Mouse (Mus musculus) gastrocnemius, postnatal 25 days (tissue): ENCODE results near the gene Hes7. TPM values are rescaled to one million over a fixed set of nuclear protein-coding genes. Genes with fewer than 3 reads are reported as not detected.

ENCODE experiments used
- DNase-seq: peaks from one replicate; pipeline ENCODE4 v3.0.0; 2022
- total RNA-seq, 2 experiments: library from RNA; stranded (reverse); gene quantifications; 1 replicate in 1 of 2; 2 replicates in 1 of 2; pipeline ENCODE4 v1.2.3; 2021

The Hes7 gene
- total RNA-seq, 2 experiments from 2014 or later = not detected

DNA sequence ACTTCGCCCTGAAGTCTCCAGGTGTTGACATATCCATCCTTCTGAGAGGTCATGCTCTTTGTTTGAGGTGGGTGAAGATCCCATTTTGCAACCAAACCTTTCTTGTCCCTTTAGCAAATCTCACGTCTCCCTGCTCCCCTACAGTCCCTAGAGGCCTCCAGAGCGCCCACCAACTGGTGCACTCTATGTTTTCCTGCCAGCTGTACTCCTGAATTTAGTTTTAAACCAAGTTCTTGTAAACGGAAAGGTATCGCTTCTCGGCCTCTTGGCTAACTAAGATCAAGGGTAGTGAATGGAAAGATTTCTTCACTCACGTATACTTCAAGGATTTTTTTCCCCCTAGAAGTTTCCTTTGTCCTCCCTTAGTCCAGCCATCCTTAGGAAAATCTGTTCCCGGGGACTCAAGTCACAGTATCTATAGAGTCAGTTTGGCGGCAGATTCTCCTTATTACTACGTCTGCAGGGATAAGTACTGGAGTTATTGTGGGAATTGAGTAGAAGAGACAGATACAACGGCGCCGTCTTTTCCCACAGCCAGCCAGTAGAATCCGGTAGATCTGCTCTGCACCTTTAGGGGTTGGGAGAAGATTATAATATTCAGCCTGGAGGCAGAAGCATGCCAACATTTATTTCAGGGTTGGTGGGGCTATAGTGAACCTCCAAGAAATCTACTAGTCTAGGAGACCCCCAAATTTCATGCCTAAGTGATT is 603 bp upstream of the Hes7 start:
- DNase-seq = no peak

GRCm38 (mm10) chr11:69121001-69121740 is 967 bp downstream of the Hes7 start:
- no peak for DNase-seq

- DNase-seq = no peak
These were observed 1.6 kb downstream of the Hes7 start for GRCm38 (mm10) chr11:69121741-69122335.

DNA sequence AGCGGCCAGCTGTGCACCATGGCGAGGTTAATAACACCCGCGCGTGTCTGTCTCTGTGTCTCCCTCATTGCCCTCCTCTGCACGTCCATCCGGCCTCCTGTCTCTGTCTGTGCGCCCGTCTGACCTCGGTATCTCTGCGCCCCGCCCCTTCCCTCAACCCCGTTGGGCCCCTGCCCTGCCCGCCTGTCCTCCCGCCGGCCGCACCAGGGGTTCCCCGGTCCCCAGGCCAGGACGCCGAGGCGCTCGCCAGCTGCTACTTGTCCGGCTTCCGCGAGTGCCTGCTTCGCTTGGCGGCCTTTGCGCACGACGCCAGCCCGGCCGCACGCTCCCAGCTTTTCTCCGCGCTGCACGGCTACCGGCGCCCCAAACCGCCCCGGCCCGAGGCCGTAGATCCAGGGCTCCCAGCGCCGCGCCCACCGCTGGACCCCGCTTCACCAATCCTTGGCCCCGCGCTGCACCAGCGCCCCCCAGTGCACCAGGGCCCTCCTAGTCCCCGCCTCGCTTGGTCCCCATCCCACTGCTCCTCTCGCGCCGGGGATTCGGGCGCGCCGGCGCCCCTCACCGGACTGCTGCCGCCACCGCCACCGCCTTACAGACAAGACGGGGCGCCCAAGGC is 2.2 kb downstream of the Hes7 start, which contains the start of gene 9130213A22Rik:
9130213A22Rik (minus strand) TSS at position 254 of the 616 bp plus-strand sequence.
- peak; percentile 89 for DNase-seq

- DNase-seq = peak; percentile 85
These were observed 3.0 kb downstream of the Hes7 start for GRCm38 (mm10) chr11:69123056-69123692.

DNA sequence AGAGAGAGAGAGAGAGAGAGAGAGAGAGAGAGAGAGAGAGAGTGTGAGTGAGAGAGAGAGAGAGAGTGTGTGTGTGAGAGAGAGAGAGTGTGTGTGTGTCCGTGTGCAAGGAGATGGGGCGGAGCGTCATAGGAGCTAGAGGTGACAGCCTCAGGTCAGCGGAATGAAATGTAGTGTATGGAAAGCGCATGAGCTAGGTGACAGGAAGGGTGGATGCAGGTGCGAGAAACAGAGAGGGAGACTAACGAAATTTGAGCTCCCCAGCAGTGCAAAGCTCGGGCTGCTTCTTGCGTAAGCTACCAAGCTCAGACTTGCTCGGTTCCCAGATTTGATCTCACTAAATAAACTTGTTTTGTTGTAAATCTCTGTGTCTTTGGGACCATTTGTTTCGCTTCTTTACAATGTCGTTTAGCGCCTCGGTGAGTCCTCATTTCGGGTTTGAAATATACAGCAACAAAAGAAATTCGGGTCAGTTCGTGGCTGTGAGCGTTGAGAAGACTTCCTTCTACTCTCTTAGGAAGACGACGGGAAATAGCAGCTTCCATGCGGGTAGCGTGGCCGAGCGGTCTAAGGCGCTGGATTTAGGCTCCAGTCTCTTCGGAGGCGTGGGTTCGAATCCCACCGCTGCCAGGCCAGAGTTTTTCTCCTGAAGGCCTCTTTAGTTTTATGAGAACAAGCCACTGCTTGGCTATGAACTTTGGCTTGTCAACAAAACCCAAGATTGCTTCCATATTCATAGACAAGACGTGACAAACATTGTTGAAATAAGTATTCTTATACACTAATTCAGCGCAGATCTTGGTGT is 3.7 kb downstream of the Hes7 start:
- DNase-seq = peak; percentile 86

DNA sequence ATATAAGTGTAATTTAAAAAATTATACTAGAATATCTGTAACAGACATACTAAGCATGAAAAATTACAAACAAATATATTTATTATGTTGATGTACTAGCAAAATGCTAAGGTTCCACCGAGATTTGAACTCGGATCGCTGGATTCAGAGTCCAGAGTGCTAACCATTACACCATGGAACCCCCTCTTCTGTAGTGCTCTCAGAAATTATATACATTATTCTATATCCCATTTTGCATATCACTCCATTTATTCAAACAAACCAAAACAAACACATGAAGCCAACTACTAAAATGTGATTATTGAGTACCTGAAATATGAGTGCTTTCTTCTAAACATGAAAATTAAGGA is 4.3 kb downstream of the Hes7 start:
- no peak for DNase-seq

GRCm38 (mm10) chr11:69125041-69125851 is 5.0 kb downstream of the Hes7 start:
- DNase-seq = peak; percentile 77

DNA sequence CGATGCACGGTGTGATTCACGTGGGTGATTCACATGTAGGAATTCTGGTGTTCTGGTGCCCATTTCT is 5.5 kb downstream of the Hes7 start, which contains the start of gene Aloxe3:
Aloxe3 (plus strand) TSS at position 45 of the 67 bp plus-strand sequence.
- DNase-seq = no peak

DNA sequence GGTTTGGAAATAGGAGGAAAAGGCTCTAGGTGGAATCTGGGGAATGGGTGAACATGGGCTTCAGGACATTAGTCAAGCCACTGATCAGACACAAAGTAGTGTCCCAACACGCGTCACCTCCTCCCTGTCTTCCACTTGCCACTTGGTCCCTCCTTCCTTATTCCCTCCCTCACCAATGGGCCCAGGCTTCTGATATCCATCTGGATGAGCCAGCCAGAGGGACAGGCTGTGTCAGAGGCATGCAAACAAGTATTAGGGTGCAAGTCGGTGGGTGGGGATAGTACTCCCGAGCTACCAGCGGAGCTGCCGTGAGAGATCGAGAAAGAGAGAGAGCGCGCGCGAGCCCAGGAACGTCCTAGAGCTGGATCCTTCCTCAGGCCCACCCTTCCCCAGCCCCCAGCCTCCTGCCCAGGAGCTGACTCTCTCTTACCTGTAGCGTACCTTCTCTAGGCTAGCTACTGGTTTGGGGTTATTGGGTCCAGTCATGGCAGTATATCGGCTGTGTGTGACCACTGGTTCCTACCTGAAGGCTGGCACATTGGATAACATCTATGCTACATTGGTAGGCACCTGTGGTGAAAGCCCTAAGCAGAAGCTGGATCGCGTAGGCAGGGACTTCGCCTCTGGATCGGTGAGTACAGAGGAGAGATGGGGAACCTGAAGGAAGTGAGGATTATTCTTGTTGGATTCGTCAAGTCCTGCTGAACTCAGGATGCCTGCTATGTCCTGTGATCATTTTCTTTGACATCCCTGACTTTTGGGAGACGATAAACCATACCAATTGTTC is 5.9 kb downstream of the Hes7 start:
- DNase-seq = peak; percentile 25

- no peak for DNase-seq
These were observed 6.5 kb downstream of the Hes7 start for GRCm38 (mm10) chr11:69126706-69127095.

DNA sequence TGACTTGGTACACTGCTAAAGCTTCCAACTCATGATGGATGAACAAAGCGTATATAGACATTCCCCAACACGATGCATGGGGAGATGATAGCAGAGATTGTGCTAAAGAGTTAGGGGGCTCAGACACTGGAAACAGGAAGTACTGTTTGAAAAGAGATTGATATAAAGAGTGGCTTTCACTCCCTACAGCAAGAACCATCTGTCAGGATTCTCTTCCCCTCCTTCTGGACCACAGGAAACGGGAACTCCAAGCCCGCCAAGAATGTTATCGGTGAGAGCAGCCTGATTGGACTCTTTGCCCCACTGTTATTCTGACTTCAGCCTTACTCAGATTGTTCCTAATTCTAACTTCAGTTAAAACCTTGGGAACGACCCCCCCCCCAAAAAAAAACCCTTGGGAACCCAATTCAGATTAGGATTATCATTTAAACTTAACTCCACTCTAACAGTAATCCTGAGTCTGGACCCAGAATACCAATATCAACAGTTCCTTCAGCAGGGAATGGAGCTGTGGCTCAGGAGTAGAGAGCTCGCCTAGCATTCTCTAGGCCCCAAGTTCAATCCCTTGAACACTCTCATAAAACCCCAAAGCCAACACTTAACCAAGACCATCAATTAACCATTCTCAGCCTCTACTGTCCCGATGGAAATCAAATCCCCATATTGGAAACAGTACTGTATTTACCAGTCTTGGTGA is 8.4 kb downstream of the Hes7 start:
- no peak for DNase-seq

DNA sequence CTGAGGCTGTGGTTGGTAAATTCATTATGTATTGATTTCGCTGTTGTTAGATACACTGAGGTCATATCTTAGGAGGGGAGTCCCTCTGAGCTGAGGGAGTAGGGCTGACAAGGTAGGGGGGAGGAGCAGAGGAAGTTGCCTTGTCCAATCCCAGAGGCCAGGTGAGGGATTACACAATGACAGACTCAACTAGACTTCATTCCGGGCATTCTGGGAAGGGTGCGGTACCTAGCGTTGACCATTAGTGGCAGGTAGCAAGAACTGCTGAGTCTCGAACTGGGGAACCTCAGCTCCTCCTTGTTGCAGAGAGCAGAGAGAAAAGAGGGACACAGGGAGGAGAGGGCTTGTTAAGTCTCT is 13.3 kb downstream of the Hes7 start:
- no peak for DNase-seq

GRCm38 (mm10) chr11:69133923-69134621 is 13.9 kb downstream of the Hes7 start:
- DNase-seq = peak; percentile 30

DNA sequence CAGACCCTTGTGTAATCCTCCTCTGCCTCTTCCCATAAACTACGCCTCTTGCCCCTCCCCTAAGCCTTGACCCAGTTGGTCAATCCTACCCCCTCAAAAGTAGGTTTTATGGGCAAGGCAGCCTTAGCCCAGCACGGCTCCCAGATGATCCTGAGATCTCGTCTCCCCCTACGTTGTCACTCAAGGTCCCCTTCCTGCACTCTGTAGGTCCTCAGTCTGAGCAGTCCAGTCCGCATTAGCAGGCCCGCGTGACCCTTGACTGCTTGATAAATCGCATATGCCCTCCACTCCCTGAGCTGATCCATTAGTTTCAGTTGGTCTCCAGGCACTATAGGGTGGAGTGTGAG is 14.4 kb downstream of the Hes7 start:
- no peak for DNase-seq

DNA sequence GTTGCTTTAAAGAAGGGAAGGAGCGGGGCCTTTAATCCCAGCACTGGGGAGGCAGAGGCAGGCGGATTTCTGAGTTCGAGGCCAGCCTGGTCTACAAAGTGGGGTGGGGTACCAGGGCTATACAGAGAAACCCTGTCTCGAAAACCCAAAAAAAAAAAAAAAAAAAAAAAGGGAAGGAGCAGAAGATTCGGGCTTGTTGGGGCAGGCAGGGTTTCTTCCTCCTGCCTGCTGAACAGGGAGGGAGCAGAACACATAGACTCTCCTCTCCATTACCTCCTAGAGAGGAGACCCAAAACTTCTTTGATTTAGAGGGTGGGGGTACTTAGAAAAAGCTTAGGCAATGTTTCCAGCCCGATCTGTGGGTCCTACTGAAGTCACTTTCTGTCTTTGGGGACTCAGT is 15.2 kb downstream of the Hes7 start:
- DNase-seq = no peak

DNA sequence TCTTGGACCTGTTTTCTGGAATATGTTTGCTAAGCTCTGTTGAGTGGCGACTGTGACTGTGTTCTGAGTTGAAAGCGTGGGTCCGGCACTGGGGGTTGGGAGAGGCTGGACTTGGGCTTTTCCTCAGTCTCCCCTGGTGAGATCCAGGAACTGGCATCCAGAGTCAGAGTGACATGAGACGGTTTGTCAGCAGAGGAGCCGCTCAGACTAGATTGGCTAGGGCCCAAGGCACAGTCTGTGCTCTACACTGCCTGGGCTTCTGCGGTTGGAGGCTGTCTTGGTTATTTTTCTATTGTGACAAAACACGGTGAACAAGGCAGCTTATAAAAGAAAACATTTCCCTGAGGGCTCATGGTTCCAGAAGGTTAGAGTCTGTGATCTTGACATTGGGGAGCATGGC is 27.3 kb downstream of the Hes7 start:
- DNase-seq = no peak

DNA sequence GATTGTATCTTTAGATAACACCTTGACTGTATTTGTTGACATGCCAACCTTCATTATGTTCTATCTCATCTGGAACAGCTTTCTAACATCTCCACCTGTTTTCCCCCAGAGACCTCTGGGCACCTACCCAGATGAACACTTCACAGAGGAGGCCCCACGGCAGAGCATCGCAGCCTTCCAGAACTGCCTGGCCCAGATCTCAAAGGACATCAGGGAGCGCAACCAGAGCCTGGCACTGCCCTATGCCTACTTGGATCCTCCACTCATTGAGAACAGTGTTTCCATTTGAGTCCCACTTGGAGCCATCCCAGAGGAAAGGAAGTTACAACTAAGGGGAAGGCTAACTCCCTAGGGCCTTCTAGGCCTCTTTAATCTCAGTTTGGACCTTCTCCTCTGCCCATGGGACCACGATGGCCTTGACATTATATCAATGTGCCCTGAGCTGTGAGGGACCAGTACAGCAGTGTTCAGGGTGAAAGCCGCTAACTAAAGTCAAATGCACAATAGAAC is 28.3 kb downstream of the Hes7 start:
- DNase-seq = no peak

DNA sequence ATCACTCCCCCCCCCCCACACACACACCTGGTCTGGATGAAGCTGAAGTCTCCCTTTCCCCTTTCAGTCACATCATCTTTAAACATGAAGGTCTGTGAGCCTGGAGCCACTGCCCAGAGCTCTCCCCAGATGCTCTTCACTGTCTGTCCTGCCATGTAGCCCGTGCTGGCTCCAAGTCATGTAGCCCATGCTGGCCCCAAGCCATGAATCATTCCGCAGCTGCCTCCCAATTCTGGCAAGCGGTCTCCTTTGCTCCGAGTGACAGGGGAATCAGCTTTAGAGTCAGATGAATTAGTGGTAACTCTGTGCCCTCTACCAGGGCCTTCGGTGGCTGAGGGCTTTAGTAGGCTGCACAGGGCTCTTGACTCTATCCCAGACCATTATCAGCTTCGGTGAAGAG is 29.5 kb downstream of the Hes7 start:
- no peak for DNase-seq
